Mouse (Mus musculus) gastrocnemius, postnatal 4 days (tissue): ENCODE data around the gene Fcf1. TPM values are rescaled to one million over a fixed set of nuclear protein-coding genes. Genes with fewer than 3 reads are reported as not detected.

ENCODE experiments used
- DNase-seq, 2 experiments: peaks; one replicate each; pipeline ENCODE4 v3.0.0; 2021 to 2022; ENCODE audit warnings: low spot score in 2 of 2, mixed read lengths in 2 of 2
- total RNA-seq, 2 experiments: library from RNA; stranded (reverse); gene quantifications; 2 replicates each; pipeline ENCODE4 v1.2.3; 2021

The Fcf1 gene
- total RNA-seq, 2 experiments from 2014 or later = 41.5 to 51.8 TPM

DNA sequence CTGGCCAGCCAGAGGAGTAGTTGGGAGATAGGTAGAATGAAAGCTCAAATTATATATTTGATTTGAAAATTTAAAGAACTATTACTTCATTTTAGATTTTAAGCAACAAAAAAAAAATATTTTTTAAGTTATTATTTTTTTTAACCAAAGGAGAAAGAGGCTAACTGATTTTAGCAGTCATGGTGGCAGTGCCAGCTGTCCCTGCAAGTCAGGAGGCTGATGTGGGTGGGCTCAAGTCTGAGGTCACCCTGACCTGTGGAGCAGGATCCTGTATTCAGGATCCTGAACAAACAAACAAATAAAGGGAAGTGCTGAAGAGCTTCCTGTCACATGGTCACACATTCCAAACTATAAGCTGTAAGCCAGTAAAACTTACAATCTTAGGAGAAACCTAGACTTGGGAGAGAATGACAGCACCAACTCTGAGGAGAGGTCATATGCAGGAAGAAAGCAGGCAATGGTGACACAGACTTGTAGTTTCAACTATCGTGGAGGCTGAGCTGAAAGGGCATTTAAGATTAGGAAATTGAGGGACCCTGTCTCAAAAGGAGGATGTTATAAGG is 11.8 kb upstream of the Fcf1 start:
- DNase-seq = no peak

DNA sequence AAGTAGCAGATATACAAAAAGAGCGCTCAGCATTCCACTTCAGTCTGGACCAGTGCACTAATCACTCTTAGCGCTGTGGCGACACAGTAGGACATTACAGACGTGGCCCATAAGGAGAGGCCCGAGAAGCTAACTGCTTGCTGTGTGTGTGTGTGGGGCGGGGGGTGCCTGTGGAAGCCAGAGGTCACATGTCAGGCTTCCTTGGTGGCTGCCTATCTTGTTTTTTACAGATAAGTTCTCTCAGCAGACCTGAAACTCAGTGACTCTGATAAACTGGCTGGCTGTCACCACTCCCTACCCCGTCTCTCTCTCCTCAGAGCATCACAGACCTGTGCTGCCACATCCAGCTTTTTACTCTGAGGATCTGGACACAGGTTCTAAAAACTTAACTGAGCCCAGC is 8.1 kb upstream of the Fcf1 start:
- no peak for DNase-seq

DNA sequence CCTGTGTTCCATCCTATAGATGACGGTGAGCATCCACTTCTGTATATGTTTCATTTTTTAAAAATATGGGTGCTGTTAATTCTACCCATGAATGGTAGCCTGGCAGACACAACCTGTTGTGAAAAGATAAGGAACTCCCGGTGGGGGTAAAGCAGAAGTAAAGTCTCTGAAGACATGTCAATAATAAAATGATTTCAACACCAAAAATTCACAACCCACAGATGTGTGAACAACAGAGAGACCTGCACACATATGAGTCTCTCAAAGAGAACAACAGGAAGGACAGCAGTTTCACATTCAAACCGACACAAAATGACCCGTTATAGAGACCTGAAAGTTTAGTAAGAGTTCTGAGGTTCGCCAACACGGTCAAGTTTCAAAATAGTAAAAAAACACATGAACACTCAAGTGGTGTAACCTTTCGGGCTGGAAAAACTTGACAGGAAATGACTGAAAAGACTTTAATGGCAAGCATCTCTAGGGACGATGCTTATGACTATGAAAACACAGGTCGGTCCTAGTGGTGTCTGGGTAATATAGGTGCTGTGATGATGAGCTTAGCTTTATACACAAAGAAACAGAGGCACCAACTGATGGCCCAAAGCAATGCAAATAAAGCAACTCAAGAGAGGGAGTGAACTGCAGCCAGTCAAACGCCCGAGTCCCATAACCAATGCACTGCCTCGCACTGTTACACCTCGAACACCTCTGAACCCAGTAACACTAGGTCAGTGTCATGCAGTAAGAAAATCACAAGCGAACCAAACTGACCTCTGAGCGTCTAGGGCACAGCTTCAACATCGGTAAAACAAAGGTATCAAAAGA is 1.7 kb upstream of the Fcf1 start:
- no peak for DNase-seq

DNA sequence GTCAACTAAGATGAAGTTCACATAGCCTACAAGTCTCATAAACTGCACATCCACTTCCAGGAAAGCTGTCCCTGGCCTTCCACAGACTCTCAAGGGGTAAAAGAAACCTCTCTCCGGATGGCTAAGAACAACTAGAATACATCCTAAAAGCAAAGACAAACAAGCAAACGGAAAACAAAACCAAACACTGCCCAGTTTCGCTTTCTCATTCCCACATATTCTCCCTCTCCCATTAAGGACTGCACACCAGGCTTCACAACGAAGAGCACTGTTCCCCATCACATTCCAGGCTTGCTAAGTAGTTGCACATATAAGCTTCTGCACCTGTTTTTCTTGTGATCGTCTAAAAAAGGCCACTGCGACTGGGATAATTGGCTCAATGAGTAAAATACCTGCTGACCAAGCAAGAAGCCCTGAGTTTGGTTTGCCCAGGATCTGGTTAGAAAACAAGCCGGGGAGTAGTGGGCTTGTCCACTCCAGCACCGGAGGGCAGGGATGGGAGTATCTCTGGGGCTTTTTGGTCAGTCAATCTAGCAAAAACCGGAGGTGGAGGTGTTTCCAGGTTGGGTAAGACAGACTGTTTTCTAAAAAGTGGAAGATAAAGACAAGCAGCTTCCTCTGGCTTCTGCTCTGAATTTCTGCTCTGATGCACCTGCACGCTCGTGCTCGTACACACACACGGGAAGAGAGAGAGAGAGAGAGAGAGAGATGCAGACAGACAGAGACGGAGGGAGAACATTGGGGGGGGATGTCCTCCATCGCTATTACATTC is 855 bp upstream of the Fcf1 start:
- no peak for DNase-seq

DNA sequence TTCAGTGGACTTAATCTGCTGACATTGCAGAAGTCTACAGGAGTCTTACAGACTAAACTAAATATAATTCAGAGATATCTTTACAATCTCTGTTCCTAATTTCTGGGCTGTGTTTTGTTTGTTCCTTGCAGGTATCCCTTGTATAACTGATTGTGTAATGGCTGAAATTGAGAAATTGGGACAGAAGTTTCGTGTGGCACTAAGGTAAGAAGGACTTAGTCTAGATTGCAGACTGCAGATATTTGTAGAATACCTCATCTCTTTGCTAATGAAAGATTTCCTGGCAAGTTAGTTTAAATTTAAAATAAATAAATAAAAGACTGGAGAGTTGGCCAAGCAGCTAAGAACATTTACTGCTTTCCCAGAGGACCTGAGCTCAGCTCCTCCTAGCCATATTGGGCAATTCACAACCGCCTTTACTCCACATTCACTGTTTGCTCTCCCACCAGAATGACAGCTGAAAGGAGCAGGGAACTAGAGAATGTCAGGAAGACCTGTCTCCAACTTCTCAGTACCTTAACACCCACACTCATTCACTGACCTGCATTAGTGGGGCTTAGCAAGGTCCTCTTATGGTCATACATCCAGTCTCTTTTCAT is 8.7 kb downstream of the Fcf1 start:
- DNase-seq = no peak

DNA sequence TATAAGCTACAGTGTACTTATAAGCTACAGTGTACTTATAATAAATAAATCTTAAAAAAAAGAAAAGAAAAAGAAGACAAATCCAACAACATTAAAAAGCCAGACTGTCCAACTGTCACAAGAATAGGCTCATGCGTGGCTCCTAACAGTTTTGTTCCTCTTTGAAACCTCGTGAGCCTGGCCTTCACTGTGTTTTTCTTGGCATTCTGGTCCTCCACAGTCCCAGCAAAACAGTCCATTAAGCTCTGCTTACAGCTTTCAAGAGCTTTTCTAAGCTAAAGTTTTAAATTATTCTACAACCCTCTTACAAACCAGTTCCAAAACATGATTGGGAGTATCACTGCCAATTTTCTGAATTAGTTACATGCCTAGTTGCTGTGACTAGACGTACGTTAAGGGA is 18.8 kb downstream of the Fcf1 start:
- no peak for DNase-seq

DNA sequence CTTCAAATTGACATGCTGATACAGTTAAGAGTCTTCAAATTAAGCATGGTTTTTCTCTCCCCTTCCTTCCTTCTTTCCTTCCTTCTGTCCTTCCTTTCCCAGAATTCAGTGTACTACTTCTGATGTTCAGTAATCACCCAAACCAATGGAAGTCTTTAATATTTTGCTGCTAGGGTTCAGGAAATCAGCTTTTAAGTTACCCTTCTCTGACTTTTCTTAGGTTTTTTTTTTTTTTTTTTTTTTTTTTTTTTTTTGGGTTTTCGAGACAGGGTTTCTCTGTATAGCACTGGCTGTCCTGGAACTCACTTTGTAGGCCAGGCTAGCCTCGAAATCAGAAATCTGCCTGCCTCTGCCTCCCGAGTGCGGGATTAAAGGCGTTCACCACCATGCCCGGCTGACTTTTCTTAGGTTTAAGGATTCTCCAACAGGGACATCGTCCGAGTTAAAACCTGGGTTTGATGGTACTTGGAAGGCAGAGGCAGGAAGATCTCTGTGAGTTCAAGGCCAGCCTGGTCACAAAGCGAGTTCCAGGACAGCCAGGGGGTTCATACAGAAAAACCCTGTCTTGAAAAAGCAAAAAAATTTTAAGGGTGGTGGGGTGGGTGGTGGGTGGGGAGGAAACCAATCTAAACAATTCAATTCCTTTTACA is 24.5 kb downstream of the Fcf1 start:
- DNase-seq = no peak

DNA sequence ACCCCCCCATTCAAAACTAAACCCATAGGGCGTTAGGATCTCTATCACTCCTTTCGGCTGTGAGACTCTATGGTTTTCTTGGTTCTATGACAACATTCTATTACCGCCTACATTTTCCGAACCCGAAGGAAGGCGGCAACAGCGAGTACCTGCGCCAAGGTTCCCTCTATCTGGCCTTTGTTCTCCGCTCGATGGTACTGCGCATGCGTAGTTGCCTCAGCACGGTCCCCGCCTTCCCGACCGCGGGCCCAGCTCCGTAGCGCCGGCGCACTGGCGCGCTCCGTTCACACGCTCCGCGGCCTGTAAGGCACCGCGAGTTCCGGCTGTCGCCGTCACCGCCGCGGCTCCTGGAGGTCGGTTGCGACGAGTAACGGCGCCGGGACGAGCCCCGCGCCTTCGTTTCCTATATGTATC is 25.4 kb downstream of the Fcf1 start, which contains the start of gene Ylpm1:
Gene Ylpm1 (plus strand): TSS at position 239 of the 414 bp plus-strand sequence.
- peak; percentile 93 to 97 for DNase-seq

DNA sequence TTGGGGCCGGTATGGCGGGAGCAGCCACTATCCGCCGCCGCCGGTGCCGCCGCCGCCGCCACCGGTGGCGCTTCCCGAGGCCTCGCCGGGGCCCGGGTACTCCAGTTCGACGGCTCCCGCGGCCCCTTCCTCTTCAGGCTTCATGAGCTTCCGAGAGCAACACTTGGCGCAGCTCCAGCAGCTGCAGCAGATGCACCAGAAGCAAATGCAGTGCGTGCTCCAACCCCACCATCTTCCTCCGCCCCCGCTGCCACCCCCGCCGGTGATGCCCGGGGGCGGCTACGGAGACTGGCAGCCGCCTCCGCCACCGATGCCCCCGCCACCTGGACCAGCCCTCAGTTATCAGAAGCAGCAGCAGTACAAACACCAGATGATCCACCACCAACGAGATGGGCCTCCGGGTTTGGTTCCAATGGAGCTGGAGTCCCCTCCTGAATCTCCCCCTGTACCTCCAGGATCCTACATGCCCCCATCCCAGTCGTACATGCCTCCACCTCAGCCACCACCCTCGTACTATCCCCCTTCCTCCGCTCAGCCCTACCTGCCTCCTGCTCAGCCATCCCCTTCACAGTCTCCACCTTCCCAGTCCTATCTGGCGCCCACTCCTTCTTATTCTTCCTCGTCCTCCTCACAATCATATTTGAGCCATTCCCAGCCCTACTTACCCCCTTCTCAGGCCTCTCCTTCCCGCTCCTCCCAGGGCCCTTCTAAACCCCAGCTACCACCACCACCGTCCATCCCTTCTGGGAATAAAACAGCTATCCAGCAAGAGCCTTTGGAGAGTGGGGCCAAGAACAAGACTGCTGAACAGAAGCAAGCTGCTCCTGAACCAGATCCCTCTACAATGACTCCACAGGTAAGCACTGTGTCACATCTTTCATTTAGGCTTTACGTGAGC is 26.1 kb downstream of the Fcf1 start:
- peak; percentile 37 to 65 for DNase-seq

DNA sequence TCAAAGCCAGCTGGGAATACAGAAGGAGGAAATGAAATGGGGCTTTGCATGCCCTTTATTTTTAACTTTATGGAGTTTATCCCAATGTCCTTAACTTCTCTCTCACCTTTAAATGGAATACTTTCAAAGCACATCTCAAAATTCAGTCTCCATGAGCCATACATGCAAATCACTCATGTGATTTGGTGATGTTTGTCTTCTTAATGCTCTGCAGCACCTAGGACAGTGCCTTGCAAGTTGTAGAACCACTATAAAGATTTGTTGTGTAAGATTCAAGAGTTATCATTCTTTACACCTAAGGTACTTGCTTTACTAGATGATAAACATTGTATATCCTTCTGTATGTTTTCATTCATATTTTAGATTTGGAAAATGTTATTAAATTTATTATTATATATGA is 28.4 kb downstream of the Fcf1 start:
- no peak for DNase-seq

DNA sequence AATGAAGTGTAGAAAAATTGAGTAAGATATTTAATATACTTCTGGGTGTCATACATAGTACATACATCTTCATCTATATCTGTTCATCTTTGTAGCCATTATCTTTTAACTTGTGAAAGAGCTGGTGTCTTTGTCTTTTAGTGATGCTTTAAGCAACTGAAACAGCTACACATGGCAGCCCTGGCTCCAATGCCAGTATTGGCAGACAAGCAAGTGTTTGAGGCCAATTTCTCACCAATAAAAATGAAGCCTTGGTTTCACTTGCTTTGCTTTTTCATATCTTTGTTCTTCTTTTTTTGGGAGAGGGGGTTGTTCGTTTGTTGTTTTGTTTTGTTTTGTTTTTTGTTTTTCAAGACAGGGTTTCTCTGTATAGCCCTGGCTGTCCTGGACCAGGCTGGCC is 35.5 kb downstream of the Fcf1 start:
- DNase-seq = no peak

DNA sequence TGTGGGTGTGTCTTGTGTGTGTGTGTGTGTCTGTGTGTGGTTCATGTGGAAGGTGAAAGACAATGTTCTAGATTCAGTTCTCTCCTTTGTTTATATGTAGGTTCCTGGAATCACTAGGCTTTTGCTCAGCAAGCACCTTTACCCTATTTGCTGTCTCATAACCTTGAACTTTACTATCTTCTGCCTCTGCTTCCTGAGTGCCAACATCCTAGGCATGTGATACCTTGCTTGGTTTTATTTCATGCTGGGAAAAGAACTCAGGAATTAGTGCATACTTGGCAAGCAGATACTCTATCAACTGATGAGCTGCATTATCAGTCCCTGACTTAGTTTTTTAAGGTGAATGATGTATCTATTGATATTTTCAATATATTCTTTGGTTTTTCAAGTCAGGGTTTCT is 36.3 kb downstream of the Fcf1 start:
- no peak for DNase-seq

DNA sequence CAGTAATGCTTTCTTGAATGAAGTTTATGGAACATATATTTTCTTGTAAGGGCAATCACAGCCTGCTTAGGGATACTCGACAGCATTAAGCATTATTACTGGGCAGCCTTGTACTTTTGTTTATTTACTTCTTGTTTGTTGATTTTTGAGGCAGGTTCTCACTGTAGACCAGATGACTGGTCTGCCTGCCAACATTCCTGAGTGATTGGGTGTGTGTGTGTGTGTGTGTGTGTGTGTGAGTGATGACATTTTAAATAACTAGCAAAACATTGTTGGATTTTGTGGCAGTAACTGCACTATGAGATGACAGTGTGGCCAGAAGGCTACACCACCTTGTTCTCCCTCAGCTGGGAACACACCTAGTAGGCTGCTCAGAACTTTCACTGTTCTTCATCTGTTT is 39.1 kb downstream of the Fcf1 start:
- no peak for DNase-seq

DNA sequence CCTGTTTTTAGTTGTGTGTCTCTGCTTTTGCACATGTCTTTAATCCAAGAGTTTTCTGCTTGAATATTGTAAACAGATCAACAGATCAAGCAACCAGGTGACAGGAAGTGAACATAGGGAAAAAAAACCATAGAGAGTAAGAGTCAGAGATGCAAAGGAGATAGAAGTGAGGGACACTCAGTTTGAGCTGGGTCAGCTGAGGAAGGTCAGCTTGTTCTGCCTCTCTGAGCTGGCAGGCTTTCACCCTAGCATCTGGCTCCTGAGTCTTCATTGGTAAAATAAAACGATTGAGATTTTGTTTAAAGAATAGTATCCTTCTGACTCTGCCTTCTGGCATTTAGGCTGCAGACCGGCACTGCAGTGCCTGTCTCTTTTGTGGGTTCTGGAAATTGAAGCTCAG is 39.8 kb downstream of the Fcf1 start:
- no peak for DNase-seq

DNA sequence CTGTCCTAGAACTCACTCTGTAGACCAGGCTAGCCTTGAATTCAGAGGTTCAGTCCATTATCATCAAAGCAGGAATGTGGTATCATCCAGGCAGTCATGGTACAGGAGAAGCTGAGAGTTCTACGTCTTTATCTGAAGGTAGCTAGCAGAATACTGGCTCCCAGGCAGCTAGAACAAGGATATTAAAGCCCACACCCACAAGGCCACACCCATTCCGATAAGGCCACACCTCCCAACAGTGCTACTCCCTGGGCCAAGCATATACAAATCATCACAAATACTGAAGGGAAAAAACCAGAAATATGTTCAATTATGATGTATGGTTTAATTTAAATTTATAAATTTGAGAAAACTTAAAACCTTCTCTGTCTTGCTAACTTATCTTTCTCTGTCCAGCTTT is 41.5 kb downstream of the Fcf1 start:
- DNase-seq = no peak

DNA sequence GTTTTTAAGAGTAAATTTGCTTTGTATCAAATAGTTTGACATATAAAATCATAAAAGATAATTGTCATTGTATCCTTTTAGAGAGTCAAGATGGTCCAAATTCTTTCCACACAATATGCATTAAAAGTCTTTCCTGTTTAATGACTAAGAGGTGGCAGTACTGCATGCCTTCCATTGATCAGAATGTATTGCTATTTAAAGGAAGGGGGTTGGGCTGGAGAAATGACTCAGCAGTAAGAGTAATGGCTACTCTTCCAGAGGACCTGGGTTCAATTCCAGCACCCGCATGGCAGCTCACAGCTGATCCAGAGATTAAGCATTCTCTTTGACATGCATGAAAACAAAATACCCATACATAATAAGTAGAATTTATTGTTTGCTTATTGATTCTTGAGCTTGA is 51.4 kb downstream of the Fcf1 start:
- DNase-seq = no peak

DNA sequence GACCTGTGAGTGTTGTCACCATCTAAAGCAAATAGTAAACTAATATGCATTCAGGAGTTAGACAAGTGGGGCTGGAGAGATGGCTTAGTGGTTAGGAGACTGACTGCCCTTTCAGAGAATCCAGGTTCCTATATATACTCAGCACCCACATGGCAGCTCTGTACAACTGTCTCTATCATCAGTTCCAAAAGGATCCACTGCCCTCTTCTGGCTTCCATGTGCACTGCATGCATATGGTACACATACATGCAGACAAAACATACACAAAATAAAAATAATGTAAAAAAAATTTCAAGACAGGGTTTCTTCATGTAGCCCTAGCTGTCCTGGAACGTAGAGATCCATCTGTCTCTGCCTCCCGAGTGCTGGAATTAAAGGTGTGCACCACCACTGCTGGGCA is 62.0 kb downstream of the Fcf1 start:
- no peak for DNase-seq
